Mouse (Mus musculus) embryonic fibroblast, embryonic 13.5 days (primary cell): Measurements from ENCODE around the gene Atp1b2.

Experiments used
- CTCF ChIP-seq: IDR thresholded peaks from 2 replicates; pipeline ENCODE4 v1.5.1; 2011; ENCODE audit warnings: mild to moderate bottlenecking, control low read depth, low read length, moderate library complexity, borderline replicate concordance; ENCODE audit not compliant: insufficient read depth
- POLR2A ChIP-seq: IDR thresholded peaks from 2 replicates; pipeline ENCODE4 v1.6.1; 2011; ENCODE audit warnings: low read depth, mild to moderate bottlenecking, control low read depth, low read length, moderate library complexity

DNA sequence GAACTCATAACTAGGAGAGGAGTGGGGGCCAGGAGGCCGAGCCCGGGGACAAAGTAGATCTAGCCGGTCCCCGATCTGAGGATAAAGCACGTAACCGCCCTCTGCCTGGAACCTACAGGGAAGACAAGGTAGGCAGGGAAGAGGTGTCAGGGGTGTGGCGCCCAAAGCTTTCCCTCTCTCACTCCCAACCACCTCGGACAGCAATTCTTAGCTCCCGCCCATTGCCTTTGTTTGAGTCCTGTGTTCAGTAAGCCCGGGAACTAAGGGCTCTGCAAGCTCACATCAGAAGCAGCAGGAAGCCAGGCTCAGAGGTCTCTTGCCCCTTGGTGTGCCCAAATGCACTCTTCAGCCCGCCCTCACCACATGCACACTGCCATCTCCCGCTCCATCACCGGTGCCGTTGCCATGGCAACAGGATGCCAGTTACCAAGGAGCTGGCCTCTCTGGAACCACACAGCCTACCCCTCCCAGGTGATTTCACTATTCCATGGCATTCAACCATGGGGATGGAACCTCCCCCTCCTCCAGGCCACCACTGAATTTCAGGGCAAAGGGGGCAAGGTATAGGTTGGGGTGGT lies 48.3 kb downstream of the Atp1b2 start:
- TF ChIP-seq CTCF, result no peak
- no peak for TF ChIP-seq POLR2A
